Mouse (Mus musculus) cerebellum, postnatal 36 days (tissue): ENCODE results near the gene Mxd4.
A peak's percentile ranks its signal among the peaks of the same experiment; 100 is the strongest.

Experiments used
- DNase-seq, 2 experiments: peaks; one replicate each; pipeline ENCODE4 v3.0.0; 2021 to 2022; ENCODE audit warnings: mixed read lengths in 2 of 2

Gene Mxd4

GRCm38 (mm10) chr5:34195786-34196185 is 8.3 kb upstream of the Mxd4 start:
- no peak for DNase-seq

DNA sequence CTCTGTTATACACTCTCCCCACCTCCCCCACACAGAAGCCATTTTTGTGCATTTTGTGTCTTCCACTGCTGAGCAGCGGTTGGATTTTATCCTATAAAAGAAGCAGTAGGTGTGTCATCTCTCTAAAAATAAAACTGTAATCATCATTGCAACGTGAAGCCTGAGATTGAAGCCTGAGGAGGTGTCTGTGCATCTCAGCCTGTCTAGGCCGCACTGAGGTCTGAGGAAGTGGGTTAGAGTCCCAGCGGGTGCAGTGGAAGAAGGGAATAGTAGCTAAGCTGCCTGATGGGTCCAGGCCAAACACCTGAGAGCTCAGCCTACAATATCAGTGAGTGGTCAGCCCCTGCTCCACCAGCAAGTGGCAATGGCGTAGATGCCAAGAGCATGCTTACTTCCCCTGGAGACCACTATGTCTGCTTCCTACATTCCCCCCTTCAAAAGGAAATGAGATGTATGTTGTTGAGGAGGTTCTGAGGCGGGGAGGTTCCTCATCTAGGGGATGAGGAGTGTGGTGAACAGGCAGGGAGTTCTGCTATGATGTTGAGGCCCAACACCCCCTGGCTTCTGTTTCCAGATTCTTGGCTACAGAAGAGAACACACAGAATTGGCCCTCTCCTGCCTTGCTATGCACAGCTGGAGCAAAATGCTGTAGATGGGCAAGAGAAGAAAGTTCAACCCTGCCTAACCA is 7.6 kb upstream of the Mxd4 start:
- DNase-seq = no peak

GRCm38 (mm10) chr5:34194426-34194825 is 6.9 kb upstream of the Mxd4 start:
- DNase-seq = no peak

GRCm38 (mm10) chr5:34191843-34192242 is 4.3 kb upstream of the Mxd4 start:
- no peak for DNase-seq

DNA sequence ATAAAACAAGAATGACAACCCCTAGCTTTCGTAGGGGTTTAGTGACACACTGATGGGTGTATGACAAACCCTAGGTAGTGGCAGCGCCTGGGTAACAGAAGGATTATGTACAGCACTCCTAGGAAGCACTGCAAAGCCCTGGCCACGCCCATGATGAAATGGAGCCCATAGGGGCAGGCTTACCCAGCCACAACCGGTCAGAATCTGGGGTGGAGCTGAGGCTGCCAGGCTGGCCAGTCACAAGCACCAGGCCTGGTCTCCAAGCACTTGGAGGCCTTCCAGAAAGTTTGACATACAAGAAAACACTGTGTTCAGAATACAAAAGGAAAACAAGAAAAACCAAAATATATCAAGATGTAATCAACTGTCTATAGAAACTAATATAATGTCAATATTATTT is 3.5 kb upstream of the Mxd4 start:
- no peak for DNase-seq

- DNase-seq = no peak
These were observed 2.0 kb upstream of the Mxd4 start for GRCm38 (mm10) chr5:34189521-34189920.

DNA sequence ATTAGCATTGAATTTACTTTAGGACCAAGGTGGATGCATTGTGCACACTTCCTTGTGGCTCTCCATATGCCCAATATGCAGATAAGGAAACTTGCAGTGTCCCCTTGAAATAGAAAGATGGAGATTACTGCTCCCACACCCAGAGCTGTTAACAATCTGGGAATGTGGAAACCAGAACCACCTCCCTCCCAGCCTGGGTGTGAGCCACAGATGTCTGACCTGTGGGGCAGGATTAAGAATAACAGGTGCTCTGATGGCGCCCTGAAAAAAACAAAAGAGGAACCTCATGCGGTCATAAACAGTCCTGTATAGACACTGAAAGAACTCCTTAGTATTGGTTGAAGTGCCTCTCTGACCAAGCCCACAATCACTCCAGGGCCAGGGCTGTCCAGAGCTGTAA is 1.3 kb upstream of the Mxd4 start:
- DNase-seq = no peak

- DNase-seq = peak; percentile 50 to 62
These were observed 544 bp downstream of the Mxd4 start for GRCm38 (mm10) chr5:34186961-34187391.

GRCm38 (mm10) chr5:34186391-34186790 is 1.1 kb downstream of the Mxd4 start:
- peak in 1 of 2 experiments; percentile 12 for DNase-seq

- DNase-seq = peak in 1 of 2 experiments; percentile 5
These were observed 1.7 kb downstream of the Mxd4 start for GRCm38 (mm10) chr5:34185791-34186190.

GRCm38 (mm10) chr5:34185051-34185580 is 2.4 kb downstream of the Mxd4 start:
- peak; percentile 3 for DNase-seq

GRCm38 (mm10) chr5:34183976-34184375 is 3.5 kb downstream of the Mxd4 start:
- DNase-seq = peak in 1 of 2 experiments; percentile 10

- DNase-seq = peak in 1 of 2 experiments; percentile 14
These were observed 4.2 kb downstream of the Mxd4 start for GRCm38 (mm10) chr5:34183156-34183880.

DNA sequence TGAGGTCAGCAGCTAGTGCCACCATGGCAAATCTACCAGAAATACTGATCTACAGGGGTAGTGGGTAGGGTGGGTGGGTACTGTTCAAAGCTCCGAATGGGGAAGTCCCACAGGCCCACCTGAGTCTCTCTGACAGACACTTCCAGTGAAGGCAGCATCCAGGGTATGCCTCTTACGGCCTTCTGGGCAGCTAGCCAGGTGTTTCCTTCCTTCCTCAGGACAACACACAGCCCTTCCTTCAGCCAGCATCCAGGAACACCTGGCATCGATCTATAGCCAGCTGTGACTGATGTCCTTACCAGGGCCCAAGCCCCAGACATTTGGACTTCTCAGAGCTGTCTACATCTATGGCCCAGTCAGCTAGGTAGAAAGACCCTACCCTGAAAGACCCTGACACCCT is 5.0 kb downstream of the Mxd4 start:
- peak in 1 of 2 experiments; percentile 17 for DNase-seq

- peak in 1 of 2 experiments; percentile 9 for DNase-seq
These were observed 9.7 kb downstream of the Mxd4 start for GRCm38 (mm10) chr5:34177821-34178220.

GRCm38 (mm10) chr5:34177091-34177490 is 10.4 kb downstream of the Mxd4 start:
- DNase-seq = peak; percentile 62 to 67

- peak in 1 of 2 experiments; percentile 45 for DNase-seq
These were observed 10.8 kb downstream of the Mxd4 start for GRCm38 (mm10) chr5:34176691-34177090.

DNA sequence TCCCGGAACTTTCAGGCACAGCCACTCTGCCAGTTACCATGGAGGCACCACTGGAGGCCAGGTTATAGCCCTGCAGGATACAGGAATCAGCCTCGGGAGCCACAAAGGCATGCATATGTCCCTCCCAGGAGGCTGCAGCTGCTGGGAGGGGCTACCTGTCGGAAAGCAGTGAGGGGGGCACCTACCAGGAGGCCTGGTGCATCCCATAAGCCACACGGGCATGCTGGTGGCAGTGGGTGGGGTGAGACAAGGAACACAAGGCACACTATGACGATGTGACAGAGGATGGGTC is 12.2 kb downstream of the Mxd4 start:
- DNase-seq = no peak

GRCm38 (mm10) chr5:34174550-34175402 is 12.7 kb downstream of the Mxd4 start:
- peak in 1 of 2 experiments; percentile 42 for DNase-seq

DNA sequence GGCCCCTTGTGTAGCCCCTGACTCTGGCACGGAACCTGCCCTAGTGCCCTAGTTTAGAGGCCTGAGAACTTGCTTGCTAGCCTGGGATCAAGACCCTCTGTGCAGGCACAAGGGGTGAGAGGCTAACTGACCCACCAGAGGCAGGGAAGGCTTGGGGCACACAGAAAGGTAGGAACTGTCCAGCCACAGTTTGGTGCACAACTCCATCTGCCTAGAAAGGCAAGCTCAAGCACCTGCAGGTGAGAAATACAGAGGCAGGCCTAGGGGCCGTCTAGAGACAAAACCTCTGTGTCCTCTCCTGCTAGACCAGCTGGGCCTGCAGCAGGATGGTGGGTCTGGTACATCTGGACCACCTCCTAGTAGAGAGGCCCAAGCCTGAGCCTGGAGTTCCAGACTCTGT is 13.5 kb downstream of the Mxd4 start:
- DNase-seq = peak in 1 of 2 experiments; percentile 14

DNA sequence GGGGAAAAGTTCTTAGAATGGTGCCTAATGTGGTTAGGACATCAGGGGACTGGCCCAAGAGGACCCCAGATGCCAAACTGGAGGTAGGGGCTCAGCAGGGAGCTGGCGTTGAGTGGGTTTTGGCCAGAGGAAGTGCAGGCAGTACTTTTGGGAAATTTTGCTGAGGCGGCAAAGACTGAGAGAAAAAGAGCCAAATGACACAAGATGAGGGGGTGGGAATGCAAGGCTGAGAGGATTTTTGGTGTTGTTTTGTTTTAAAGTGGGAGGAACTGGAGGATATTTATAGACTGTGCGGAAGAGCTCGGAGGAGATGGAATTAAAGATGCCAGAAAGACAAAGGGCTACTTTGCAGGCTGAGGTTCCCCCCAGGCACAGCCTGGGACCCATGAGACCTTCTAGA is 16.8 kb downstream of the Mxd4 start:
- DNase-seq = no peak

DNA sequence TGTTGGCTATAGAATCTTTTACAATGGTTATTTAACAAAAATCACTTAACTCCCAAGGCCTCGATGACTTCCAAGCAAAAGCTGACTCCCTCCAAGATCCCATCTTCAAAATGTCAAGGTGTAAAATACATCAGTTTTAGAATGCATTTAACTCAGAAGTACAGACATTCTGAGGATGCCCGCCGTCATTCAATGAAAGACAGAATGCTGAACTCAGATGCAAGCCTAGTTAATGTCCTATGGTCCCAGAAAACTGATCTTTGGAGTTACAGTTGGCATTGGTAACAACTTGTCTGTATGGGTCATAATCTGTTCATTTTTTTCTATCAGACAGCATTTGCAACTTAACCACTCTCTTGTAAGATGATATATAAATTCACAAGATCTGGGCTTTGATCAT is 17.6 kb downstream of the Mxd4 start:
- no peak for DNase-seq
